Mouse (Mus musculus): ENCODE measurements around the gene Dnah8. TPM values are rescaled to one million over a fixed set of nuclear protein-coding genes. Genes with fewer than 3 reads are reported as not detected.

Gene Dnah8
- polyA plus RNA-seq, 1 experiment from 2014 or later = 2.4 TPM

DNA sequence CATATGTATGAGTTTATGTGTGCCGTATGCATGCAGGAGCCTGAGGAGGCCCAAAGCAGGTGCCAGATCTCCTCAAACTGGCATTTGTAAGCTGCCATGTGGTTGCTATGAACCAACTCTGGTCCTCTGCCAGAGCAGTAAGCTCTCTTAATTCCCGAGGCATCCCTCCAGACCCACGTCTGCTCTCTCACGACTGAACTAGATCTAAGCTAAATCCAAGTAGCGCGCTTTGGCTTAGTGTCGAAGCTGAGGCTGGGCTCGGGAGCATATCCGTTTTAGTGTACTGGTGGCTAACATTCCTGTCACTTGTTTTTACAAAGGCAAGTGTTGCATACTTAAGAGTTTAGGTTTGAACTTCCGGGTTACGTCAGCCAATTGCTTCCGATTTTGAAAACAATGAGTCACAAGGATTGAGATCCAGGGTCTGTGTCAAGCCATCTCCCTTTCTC is 128.2 kb downstream of the Dnah8 start:
- Histone ChIP-seq H3K4me2 (ENCODE audit: low read length) (no peak overlapping the region), H3K27ac (replicated peaks in 1 of 2; ENCODE audit: control insufficient read depth in 1 of 2, insufficient read depth in 1 of 2, low read depth in 2 of 2, low read length in 2 of 2) (no peak overlapping the region), H3K36me3 (ENCODE audit: control insufficient read depth, insufficient read depth, low read length) (no peaks in the 10 kb centered on the region), H3K9ac (ENCODE audit: low read length) (no peak overlapping the region), H3K4me3 (ENCODE audit: control insufficient read depth in 1 of 2, insufficient read depth in 1 of 2, low read depth in 1 of 2, low read length in 2 of 2) (no peak overlapping the region), H3K9me3 (ENCODE audit: control insufficient read depth, low read length) (peaks cover 3% of the 10 kb centered on the region; the same call in 1 of the 2 replicates), H3K27me3 (ENCODE audit: control insufficient read depth, insufficient read depth, low read length) (no peaks in the 10 kb centered on the region), H3K4me1 (ENCODE audit: control insufficient read depth in 2 of 2, insufficient read depth in 2 of 2, low read length in 2 of 2) (no peaks in the 10 kb centered on the region)
- WGBS = 73% methylated on average over 12 of the region's 12 CpGs
- no peak for ATAC-seq (ENCODE audit: insufficient number of reproducible peaks, insufficient read depth, low FRiP score, low read depth)

DNA sequence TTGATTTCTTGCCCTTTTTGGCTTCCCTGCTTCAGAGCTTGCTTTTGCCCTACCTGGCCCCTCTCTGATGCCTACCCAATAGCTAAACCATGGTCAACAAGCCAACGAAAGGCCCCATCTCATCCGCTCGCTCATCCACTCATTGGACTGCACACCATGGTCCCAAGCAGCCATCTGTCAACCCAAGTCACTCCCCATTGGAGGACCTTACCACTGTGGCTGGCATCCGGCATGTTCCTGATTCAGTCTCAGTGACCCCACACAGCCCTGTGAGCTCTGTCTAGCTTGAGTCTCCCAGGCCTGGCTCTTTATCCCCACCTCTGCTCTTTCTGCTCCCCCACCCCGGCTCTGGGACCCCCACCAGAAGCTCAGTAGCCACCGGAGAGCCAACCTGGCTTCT is 129.0 kb downstream of the Dnah8 start:
- H3K4me3 ChIP-seq (ENCODE audit: control insufficient read depth in 1 of 2, insufficient read depth in 1 of 2, low read depth in 1 of 2, low read length in 2 of 2) = no peak overlapping the region
- 86% methylated on average over 6 of the region's 6 CpGs for WGBS
- H3K4me2 ChIP-seq (ENCODE audit: low read length) = no peak overlapping the region
- H3K27ac ChIP-seq (replicated peaks in 1 of 2; ENCODE audit: control insufficient read depth in 1 of 2, insufficient read depth in 1 of 2, low read depth in 2 of 2, low read length in 2 of 2) = no peak overlapping the region
- no peaks in the 10 kb centered on the region for H3K27me3 ChIP-seq (ENCODE audit: control insufficient read depth, insufficient read depth, low read length)
- H3K9ac ChIP-seq (ENCODE audit: low read length) = no peak overlapping the region
- peaks cover 3% of the 10 kb centered on the region; the same call in 1 of the 2 replicates for H3K9me3 ChIP-seq (ENCODE audit: control insufficient read depth, low read length)
- H3K4me1 ChIP-seq (ENCODE audit: control insufficient read depth in 2 of 2, insufficient read depth in 2 of 2, low read length in 2 of 2) = no peaks in the 10 kb centered on the region
- H3K36me3 ChIP-seq (ENCODE audit: control insufficient read depth, insufficient read depth, low read length) = no peaks in the 10 kb centered on the region
- no peak for ATAC-seq (ENCODE audit: insufficient number of reproducible peaks, insufficient read depth, low FRiP score, low read depth)

DNA sequence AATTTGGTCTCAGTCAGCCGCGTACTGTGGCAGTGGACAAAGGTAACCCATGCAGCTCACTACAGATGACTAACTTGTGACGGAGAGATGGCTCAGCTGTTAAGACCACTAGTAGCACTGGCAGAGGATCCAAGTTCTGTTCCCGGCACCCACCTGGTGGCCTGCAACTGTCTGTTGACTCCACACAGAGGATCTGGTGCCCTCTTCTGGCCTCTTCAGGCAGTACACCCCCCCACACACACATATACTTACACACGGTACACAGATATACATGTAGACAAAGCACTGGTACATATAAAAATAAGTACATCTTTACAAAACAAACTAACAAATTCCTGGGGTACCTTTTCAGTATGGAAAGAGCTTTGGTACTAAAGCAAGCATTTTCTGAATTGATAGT is 132.6 kb downstream of the Dnah8 start:
- Histone ChIP-seq H3K36me3 (ENCODE audit: control insufficient read depth, insufficient read depth, low read length) (no peaks in the 10 kb centered on the region), H3K27ac (replicated peaks in 1 of 2; ENCODE audit: control insufficient read depth in 1 of 2, insufficient read depth in 1 of 2, low read depth in 2 of 2, low read length in 2 of 2) (no peak overlapping the region), H3K4me2 (ENCODE audit: low read length) (no peak overlapping the region), H3K27me3 (ENCODE audit: control insufficient read depth, insufficient read depth, low read length) (no peaks in the 10 kb centered on the region), H3K9ac (ENCODE audit: low read length) (no peak overlapping the region), H3K4me1 (ENCODE audit: control insufficient read depth in 2 of 2, insufficient read depth in 2 of 2, low read length in 2 of 2) (no peaks in the 10 kb centered on the region), H3K4me3 (ENCODE audit: control insufficient read depth in 1 of 2, insufficient read depth in 1 of 2, low read depth in 1 of 2, low read length in 2 of 2) (no peak overlapping the region), H3K9me3 (ENCODE audit: control insufficient read depth, low read length) (peaks cover 9% of the 10 kb centered on the region)
- no peak for ATAC-seq (ENCODE audit: insufficient number of reproducible peaks, insufficient read depth, low FRiP score, low read depth)
- 98% methylated on average over 5 of the region's 5 CpGs for WGBS

DNA sequence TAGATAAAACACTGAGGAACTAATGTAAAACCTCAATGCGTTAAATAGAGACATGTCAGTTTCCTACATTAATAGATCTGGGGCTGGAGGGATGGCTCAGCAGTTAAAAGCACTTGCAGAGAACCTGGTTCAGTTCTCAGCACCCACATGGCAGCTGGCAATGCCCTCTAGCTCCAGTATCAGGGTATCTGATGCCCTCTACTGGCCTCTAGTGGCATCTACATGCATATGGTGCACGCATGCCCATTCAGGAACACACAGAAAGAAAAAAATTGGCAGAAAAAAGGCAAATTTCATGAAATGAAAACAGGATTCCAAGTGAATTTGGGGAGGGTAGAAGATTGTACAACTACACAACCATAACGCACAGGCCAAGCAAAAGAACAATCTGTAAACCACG is 136.2 kb downstream of the Dnah8 start:
- Histone ChIP-seq H3K4me2 (ENCODE audit: low read length) (no peak overlapping the region), H3K36me3 (ENCODE audit: control insufficient read depth, insufficient read depth, low read length) (no peaks in the 10 kb centered on the region), H3K9ac (ENCODE audit: low read length) (no peak overlapping the region), H3K4me3 (ENCODE audit: control insufficient read depth in 1 of 2, insufficient read depth in 1 of 2, low read depth in 1 of 2, low read length in 2 of 2) (no peak overlapping the region), H3K27ac (replicated peaks in 1 of 2; ENCODE audit: control insufficient read depth in 1 of 2, insufficient read depth in 1 of 2, low read depth in 2 of 2, low read length in 2 of 2) (no peak overlapping the region), H3K27me3 (ENCODE audit: control insufficient read depth, insufficient read depth, low read length) (no peaks in the 10 kb centered on the region), H3K4me1 (ENCODE audit: control insufficient read depth in 2 of 2, insufficient read depth in 2 of 2, low read length in 2 of 2) (no peaks in the 10 kb centered on the region), H3K9me3 (ENCODE audit: control insufficient read depth, low read length) (peaks cover 12% of the 10 kb centered on the region)
- ATAC-seq (ENCODE audit: insufficient number of reproducible peaks, insufficient read depth, low FRiP score, low read depth) = no peak
- WGBS = 96% methylated on average over 4 of the region's 4 CpGs

DNA sequence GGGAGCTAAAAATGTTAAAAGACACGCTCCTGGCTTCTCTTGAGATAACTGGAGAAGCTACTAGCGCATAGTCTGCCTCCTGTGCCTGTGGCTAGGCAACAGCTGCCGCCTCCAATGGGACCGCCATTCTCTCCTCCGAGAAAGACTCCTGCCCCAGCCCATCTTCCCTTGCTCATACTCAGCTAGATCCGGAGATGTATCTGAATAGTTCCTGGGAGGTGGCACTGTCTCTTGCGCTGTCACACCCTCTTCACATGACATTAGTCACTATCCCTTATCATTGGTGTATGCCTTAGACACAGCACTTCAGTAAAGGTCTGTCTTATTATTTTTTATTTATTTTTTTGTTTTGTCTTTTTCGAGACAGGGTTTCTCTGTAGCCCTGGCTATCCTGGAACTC is 140.1 kb downstream of the Dnah8 start:
- H3K36me3 ChIP-seq (ENCODE audit: control insufficient read depth, insufficient read depth, low read length) = no peaks in the 10 kb centered on the region
- no peak overlapping the region for H3K4me2 ChIP-seq (ENCODE audit: low read length)
- no peaks in the 10 kb centered on the region for H3K4me1 ChIP-seq (ENCODE audit: control insufficient read depth in 2 of 2, insufficient read depth in 2 of 2, low read length in 2 of 2)
- no peak for ATAC-seq (ENCODE audit: insufficient number of reproducible peaks, insufficient read depth, low FRiP score, low read depth)
- H3K9me3 ChIP-seq (ENCODE audit: control insufficient read depth, low read length) = peaks cover 9% of the 10 kb centered on the region
- WGBS = 94% methylated on average over 8 of the region's 8 CpGs
- H3K9ac ChIP-seq (ENCODE audit: low read length) = no peak overlapping the region
- no peak overlapping the region for H3K27ac ChIP-seq (replicated peaks in 1 of 2; ENCODE audit: control insufficient read depth in 1 of 2, insufficient read depth in 1 of 2, low read depth in 2 of 2, low read length in 2 of 2)
- H3K27me3 ChIP-seq (ENCODE audit: control insufficient read depth, insufficient read depth, low read length) = no peaks in the 10 kb centered on the region
- no peak overlapping the region for H3K4me3 ChIP-seq (ENCODE audit: control insufficient read depth in 1 of 2, insufficient read depth in 1 of 2, low read depth in 1 of 2, low read length in 2 of 2)

DNA sequence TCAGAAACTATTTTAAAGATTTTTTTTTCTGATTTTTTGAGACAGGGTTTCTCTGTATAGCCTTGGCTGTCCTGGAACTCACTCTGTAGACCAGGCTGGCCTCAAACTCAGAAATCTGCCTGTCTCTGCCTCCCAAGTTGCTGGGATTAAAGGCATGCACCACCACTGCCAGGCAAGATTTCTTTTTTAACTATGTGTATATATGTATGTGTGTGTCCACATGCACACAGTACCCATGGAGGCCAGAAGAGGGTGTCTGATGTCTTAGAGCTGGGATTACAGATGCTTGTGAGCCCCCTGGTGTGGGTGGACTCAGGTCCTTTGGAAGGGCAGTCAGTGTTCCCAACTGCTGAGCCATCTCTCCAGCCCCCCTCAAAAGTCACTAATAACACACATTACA is 150.3 kb downstream of the Dnah8 start:
- no peak overlapping the region for H3K27ac ChIP-seq (replicated peaks in 1 of 2; ENCODE audit: control insufficient read depth in 1 of 2, insufficient read depth in 1 of 2, low read depth in 2 of 2, low read length in 2 of 2)
- H3K9ac ChIP-seq (ENCODE audit: low read length) = no peak overlapping the region
- H3K4me3 ChIP-seq (ENCODE audit: control insufficient read depth in 1 of 2, insufficient read depth in 1 of 2, low read depth in 1 of 2, low read length in 2 of 2) = no peak overlapping the region
- H3K4me2 ChIP-seq (ENCODE audit: low read length) = no peak overlapping the region
- no peaks in the 10 kb centered on the region for H3K4me1 ChIP-seq (ENCODE audit: control insufficient read depth in 2 of 2, insufficient read depth in 2 of 2, low read length in 2 of 2)
- H3K9me3 ChIP-seq (ENCODE audit: control insufficient read depth, low read length) = 0 out of 2 replicates have a peak, but pooled peaks cover 4% of the 10 kb centered on the region
- H3K27me3 ChIP-seq (ENCODE audit: control insufficient read depth, insufficient read depth, low read length) = no peaks in the 10 kb centered on the region
- H3K36me3 ChIP-seq (ENCODE audit: control insufficient read depth, insufficient read depth, low read length) = no peaks in the 10 kb centered on the region
- no peak for ATAC-seq (ENCODE audit: insufficient number of reproducible peaks, insufficient read depth, low FRiP score, low read depth)

DNA sequence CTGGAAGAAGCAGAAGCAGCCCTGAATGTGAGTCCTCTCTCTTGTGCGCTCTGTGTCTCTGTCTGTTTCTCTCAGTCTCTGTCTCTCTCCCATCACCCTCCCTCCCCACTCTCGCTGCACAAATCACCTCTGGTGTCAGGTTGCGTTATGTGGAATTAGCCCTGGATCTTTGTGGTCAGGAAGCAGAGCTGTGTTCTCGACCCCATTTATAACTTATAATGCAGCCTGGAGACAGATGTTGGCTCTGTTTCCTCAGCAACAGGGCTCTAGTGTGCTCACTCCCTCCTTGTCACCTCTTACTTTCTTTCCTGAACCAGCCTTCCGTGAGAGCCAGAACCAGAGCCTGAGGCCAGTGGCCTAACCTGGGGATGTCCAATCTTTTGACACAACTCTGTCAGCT is 150.9 kb downstream of the Dnah8 start:
- WGBS = 46% methylated on average over 5 of the region's 5 CpGs
- H3K4me3 ChIP-seq (ENCODE audit: control insufficient read depth in 1 of 2, insufficient read depth in 1 of 2, low read depth in 1 of 2, low read length in 2 of 2) = no peak overlapping the region
- no peak for ATAC-seq (ENCODE audit: insufficient number of reproducible peaks, insufficient read depth, low FRiP score, low read depth)
- H3K27ac ChIP-seq (replicated peaks in 1 of 2; ENCODE audit: control insufficient read depth in 1 of 2, insufficient read depth in 1 of 2, low read depth in 2 of 2, low read length in 2 of 2) = no peak overlapping the region
- no peaks in the 10 kb centered on the region for H3K4me1 ChIP-seq (ENCODE audit: control insufficient read depth in 2 of 2, insufficient read depth in 2 of 2, low read length in 2 of 2)
- H3K4me2 ChIP-seq (ENCODE audit: low read length) = no peak overlapping the region
- H3K36me3 ChIP-seq (ENCODE audit: control insufficient read depth, insufficient read depth, low read length) = no peaks in the 10 kb centered on the region
- 0 out of 2 replicates have a peak, but pooled peaks cover 4% of the 10 kb centered on the region for H3K9me3 ChIP-seq (ENCODE audit: control insufficient read depth, low read length)
- H3K27me3 ChIP-seq (ENCODE audit: control insufficient read depth, insufficient read depth, low read length) = no peaks in the 10 kb centered on the region
- no peak overlapping the region for H3K9ac ChIP-seq (ENCODE audit: low read length)

DNA sequence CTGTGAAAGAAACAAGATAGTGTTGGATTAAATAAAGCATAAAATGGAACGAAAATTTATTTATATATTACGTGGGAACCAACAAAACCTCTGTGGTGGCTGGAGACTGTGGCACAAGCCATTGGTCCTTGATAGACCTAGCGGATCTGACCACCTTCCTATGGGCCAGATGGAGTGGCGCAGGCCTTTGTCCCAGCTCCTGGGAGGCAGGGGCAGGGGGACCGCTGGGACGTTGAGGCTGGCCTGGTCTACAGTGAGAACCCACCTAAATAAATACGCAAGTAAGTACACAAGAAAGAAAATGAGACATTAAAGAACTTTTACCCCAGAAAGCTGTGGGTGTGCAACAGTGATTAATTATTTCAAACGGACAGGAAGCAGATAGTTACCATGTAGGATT is 156.9 kb downstream of the Dnah8 start:
- 78% methylated on average over 8 of the region's 8 CpGs for WGBS
- Histone ChIP-seq H3K4me3 (ENCODE audit: control insufficient read depth in 1 of 2, insufficient read depth in 1 of 2, low read depth in 1 of 2, low read length in 2 of 2) (no peak overlapping the region), H3K4me2 (ENCODE audit: low read length) (no peak overlapping the region), H3K27ac (replicated peaks in 1 of 2; ENCODE audit: control insufficient read depth in 1 of 2, insufficient read depth in 1 of 2, low read depth in 2 of 2, low read length in 2 of 2) (no peak overlapping the region), H3K9ac (ENCODE audit: low read length) (no peak overlapping the region), H3K27me3 (ENCODE audit: control insufficient read depth, insufficient read depth, low read length) (no peaks in the 10 kb centered on the region), H3K9me3 (ENCODE audit: control insufficient read depth, low read length) (0 out of 2 replicates have a peak, but pooled peaks cover 4% of the 10 kb centered on the region), H3K4me1 (ENCODE audit: control insufficient read depth in 2 of 2, insufficient read depth in 2 of 2, low read length in 2 of 2) (no peaks in the 10 kb centered on the region), H3K36me3 (ENCODE audit: control insufficient read depth, insufficient read depth, low read length) (no peaks in the 10 kb centered on the region)
- no peak for ATAC-seq (ENCODE audit: insufficient number of reproducible peaks, insufficient read depth, low FRiP score, low read depth)
